Mouse (Mus musculus): ENCODE data around the gene Wdfy2.

GRCm38 (mm10) chr14:62864254-62864653, 26.8 kb downstream of the Wdfy2 start:
- TF ChIP-seq E2F4 (IDR thresholded peaks at IDR 0.05; ENCODE audit: insufficient read depth) (no peak), POLR2A (IDR thresholded peaks at IDR 0.05; ENCODE audit: insufficient read length, low read depth) (no peak), USF1 (IDR thresholded peaks at IDR 0.05; ENCODE audit: low read depth) (no peak), MYOD1 (IDR thresholded peaks at IDR 0.05; ENCODE audit: control insufficient read depth in 1 of 3, insufficient read length in 2 of 3, low read depth in 2 of 3) (peak in 1 of 3 experiments; percentile 11)

All from myocyte (in vitro differentiated cells).